Mouse (Mus musculus): ENCODE measurements around the gene Ccl3.

Gene Ccl3

DNA sequence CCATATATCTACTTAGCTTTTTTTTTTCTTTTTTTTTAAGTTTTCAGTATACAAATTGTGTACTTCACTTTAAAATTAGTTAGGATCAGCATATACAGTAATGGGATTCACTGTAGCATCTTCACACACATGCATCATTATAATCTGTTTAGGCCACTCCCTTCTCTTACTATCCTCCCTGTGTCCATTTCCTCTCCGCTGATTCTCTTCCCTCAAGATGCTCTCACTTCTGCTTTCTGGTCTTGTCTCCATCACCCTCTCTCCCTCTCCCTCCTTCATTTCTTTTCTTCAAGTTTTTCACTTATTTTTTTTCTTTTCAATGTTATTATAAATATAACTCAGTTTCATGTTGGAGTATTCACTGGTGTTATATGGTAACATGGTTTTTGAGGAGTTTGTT lies 30.1 kb downstream of the Ccl3 start:
- no peak for DNase-seq

DNA sequence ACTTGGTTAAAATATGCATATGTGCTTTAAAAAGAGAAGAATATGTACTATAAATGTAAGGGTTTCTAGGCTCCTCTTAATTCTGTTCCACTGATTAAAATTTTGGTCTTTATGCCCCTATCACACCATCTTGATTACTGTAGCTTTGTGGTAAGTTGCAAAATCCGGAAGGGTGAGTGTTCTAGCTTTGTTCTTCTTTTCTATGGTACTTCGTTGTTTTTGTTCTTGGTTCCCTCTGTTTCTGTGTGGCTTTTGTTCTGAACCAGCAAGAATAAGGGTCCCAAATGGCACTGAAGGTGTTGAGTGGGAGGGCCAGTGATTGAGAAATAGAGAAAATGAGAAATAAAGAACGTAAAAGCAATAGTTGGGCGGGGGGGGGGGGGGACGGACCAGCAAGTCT lies 30.9 kb downstream of the Ccl3 start:
- no peak for DNase-seq

DNA sequence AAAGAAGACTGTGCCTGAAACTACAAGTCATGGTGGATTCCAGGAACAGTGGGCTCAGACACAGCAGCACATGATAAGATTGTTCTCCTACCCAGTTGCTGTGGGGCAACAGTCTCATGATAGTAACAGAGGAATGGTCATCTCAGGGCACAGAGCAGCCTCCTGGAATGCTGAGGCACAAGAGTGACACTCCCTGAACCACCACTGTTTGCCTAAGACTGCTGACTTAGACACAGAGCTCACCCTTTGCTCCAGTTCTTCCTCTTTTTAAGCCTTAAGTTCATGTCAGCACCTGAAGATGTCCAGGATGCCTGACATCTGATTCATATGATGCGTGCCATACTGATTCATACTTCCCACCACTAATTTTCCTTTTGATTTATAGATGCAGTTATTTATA lies 32.6 kb downstream of the Ccl3 start:
- no peak for DNase-seq

DNA sequence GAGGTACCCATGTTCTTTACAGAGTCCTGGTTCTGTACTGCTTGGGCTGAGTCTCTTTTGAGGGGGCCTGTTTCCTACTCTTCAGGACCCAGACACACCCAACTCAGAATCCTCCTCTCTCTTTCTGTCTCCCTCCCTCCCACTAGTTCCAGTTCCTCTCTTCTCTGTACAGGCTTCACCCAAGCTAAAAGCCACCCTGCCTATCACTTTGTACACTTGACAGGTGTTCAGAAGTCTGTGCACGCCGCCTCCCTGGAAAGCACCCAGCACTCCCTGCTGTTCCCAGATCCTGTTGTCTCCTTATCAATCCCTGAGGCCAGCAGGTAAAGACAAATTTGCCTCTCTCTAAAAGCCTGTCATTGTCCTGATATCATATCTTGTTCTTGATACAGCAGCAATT lies 38.3 kb downstream of the Ccl3 start:
- DNase-seq = no peak

DNA sequence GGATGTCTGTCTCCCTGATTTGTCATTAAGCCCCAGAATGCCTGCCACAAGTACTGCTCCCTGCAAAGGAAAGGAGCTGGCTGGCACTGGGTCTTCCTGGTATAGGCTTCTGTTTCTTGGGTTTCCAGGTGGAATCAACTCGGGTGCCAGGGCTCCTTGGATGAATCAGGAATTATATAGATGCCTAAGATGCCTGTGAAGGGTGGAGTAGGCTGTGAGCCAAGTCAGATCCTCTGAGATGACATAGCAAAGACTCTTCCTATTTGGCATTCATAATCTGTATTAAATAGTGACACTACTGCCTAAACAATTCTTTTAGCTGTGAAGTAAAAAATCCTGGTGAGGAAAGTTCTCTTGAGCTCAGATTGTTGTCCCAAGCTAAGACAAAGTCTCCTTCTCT lies 42.8 kb downstream of the Ccl3 start:
- DNase-seq = no peak

DNA sequence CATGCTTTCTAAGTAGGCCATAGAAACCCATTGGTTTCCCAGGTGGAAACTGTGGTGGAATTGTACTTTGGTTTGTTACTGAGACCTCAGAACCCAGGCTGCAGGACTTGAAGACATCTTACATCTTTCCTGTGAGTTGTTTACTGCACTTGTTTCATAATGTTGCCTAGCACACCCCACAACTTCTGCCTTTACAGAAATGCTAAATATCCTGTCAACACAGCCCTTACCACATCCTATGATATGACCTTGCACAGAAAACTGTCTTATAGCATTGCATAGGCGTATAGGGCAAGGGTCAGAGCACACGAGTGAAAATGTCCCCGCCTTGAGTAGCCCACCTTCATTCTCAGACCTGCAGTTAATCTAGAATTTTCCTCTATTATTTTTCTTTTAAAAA lies 43.6 kb downstream of the Ccl3 start:
- DNase-seq = no peak

DNA sequence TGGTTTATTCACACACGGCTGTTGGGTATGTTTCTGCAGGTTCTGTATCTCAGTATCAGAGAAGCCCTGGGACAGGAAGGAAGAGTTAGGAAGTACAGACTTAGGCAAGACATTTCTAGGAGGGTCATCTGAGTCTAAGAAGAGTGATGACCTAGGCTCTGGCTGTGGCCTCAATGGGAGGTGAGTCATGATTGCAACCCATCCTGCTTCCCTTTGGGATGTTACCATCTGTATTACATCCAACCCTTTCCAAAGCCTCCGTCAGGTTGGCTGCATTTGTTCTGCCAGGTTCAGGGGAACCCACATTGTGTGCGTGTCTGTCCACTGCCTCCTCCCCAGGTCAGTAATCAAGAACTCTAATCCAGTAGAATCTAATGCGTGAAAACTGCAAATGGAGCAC lies 44.5 kb downstream of the Ccl3 start:
- no peak for DNase-seq

DNA sequence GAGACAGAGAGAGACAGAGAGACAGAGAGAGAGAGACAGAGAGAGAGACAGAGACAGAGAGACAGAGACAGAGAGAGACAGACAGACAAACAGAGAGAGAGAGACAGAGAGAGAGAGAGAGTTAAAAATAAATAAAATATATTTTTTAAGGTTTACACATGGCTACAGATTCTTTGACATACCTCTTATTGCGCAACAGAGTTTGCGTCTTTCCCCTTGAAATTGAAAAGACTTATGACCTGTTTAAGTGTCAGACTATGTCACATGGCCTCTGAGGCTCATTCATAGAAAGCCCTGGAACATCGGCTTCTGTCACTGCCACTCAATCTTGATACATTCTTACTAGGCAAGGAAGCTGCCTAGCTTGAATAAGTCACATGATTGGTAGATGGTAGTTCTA lies 45.8 kb downstream of the Ccl3 start:
- no peak for DNase-seq

DNA sequence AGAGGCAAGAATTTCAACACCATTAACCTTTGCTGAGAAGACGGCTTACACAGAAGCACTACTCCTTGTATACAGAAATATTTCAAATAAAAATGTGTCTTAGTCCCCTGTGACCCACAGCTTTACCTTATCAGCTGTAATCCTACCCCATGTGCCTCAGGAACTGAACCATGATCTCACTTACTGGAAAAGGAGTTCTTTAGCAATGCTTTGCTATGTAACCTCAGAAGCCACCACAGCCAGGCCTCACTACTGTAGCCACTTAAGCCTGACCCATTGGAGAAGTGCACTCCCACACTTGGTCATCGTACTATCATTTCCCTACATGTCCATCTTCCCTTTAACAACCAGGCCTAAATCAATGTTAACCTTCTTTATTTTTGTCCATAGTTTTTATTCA lies 48.6 kb downstream of the Ccl3 start:
- DNase-seq = no peak

DNA sequence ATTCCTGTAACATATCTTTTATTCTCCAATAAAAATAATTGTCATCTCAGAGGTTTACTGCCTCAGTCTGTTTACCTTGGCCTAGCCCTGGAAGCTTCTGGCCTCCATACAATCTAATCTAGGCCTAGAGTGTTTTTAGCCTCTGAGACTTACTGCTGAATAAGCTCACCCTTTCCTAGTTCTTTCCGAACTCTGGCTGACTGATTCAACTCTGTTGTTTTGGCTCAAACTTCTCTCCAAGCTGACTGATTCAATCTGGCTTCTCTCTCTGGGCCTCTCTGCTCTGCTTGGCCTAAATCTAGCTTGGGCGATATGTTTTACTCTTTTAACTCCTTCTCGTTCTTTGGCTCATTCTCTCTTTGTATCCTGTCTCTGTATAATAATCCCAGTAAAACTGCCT lies 50.2 kb downstream of the Ccl3 start:
- DNase-seq = no peak

DNA sequence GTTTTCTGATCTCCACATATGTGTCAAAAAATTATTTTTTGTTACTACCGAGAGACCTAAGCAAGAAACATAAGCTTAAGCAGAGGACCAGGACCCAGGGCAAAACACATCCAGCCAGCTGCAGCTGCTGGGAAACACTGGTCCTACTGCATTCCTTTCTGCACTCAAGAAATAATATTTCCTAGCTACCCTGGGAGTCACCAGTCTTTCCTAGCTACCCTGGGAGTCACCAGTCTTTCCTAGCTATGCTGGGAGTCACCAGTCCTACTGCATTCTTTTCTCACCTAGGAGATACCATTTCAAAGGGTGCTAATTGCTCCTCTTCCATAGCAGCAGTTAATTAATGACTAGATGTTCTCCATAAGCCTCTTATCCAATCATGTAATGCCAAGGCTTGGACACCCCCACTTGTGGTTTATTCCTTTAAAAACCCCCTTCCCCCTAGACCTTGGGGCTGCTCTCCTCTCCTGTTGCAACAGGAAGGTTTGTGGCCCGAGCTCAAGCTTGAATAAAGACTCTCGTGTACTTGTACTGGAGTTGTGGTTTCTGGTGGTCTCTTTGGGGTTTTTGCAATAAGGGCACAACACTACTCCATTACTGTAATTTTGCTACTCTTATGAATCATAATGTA lies 50.8 kb downstream of the Ccl3 start:
- DNase-seq = no peak
